Mouse (Mus musculus) hindbrain, embryonic 15.5 days (tissue): ENCODE data around the gene Cpt1a. TPM values are rescaled to one million over a fixed set of nuclear protein-coding genes. Genes with fewer than 3 reads are reported as not detected.

Source experiments
- ATAC-seq: fragments of 200-750 bp; cut with Nextera tagmentation; 2 replicates; pipeline ENCODE4 v1.8.0; 2017; ENCODE audit warnings: low read depth, moderate number of reproducible peaks, moderate TSS enrichment; ENCODE audit not compliant: low FRiP score
- H3K27ac ChIP-seq: fragments of 300-500 bp; sonication (generic); replicated peaks from 2 replicates; pipeline ENCODE4 v1.5.1; 2015; ENCODE audit warnings: mild to moderate bottlenecking, inconsistent platforms
- H3K27me3 ChIP-seq: fragments of 300-500 bp; sonication (generic); 2 replicates; pipeline ENCODE4 v1.6.1; 2015; ENCODE audit warnings: control low read depth, inconsistent platforms
- H3K36me3 ChIP-seq: fragments of 300-500 bp; sonication (generic); 2 replicates; pipeline ENCODE4 v1.6.1; 2015; ENCODE audit warnings: control low read depth, inconsistent platforms
- H3K4me1 ChIP-seq: fragments of 300-500 bp; sonication (generic); replicated peaks from 2 replicates; pipeline ENCODE4 v1.6.1; 2015; ENCODE audit warnings: control low read depth, inconsistent platforms
- H3K4me2 ChIP-seq: fragments of 300-500 bp; sonication (generic); 2 replicates; pipeline ENCODE4 v1.6.1; 2015; ENCODE audit warnings: moderate library complexity, mild to moderate bottlenecking, inconsistent platforms
- H3K4me3 ChIP-seq: fragments of 300-500 bp; sonication (generic); 2 replicates; pipeline ENCODE4 v1.5.1; 2015; ENCODE audit warnings: mild to moderate bottlenecking, inconsistent platforms
- H3K9ac ChIP-seq: fragments of 300-500 bp; sonication (generic); 2 replicates; pipeline ENCODE4 v1.6.1; 2015; ENCODE audit warnings: inconsistent platforms
- H3K9me3 ChIP-seq: fragments of 300-500 bp; sonication (generic); 2 replicates; pipeline ENCODE4 v1.6.1; 2016; ENCODE audit warnings: control low read depth, inconsistent platforms
- WGBS: fragments of 180-500 bp; shearing (Covaris S2); methylation state at CpG from one replicate; pipeline ENCODE4 v1.1.7; 2015; 5-methylcytosine and 5-hydroxymethylcytosine counted together
- microRNA-seq: library from miRNA; unstranded; fragments of <30 nt; microRNA quantifications from one replicate; pipeline ENCODE4, GENCODE M21; 2016
- polyA plus RNA-seq: library from polyadenylated mRNA; unstranded; fragments of >200 nt; fragmentation: Nextera tagmentation; extraction: Ambion mirVana; gene quantifications from 2 replicates; pipeline ENCODE4 v1.2.1, GENCODE M21; 2015

Gene Cpt1a
- polyA plus RNA-seq, 1 experiment from 2014 or later: 17.7 TPM

- ATAC-seq: no peak
- Histone ChIP-seq H3K9me3 (no peaks in the 10 kb centered on the region), H3K27ac (no peak overlapping the region), H3K4me3 (no peak overlapping the region), H3K4me2 (no peak overlapping the region), H3K27me3 (no peaks in the 10 kb centered on the region; the same call in 1 of the 2 replicates), H3K36me3 (no peaks in the 10 kb centered on the region), H3K4me1 (no peaks in the 10 kb centered on the region), H3K9ac (no peak overlapping the region)
- WGBS: 59% methylated on average over 4 of the region's 4 CpGs
These were observed 112.5 kb downstream of the Cpt1a start for GRCm38 (mm10) chr19:3434641-3435040.

Small RNA genes within 50 kb of the gene (microRNA-seq; reads per million reads assigned to microRNA genes)
- gene Mir6984: 1.1 reads per million

Other genes with a start within 250 kb of the Cpt1a start
- 105 and 106 TPM in 2 replicates for gene Mrpl21, start 39.4 kb upstream of the Cpt1a start, polyA plus RNA-seq
- 9.9 and 11.6 TPM in 2 replicates for gene Ighmbp2, start 39.3 kb upstream of the Cpt1a start, polyA plus RNA-seq
- gene Tesmin, start 66.5 kb downstream of the Cpt1a start, polyA plus RNA-seq: 0.43 and 0.66 TPM in 2 replicates
- 23.8 and 24.1 TPM in 2 replicates for gene Gal, start 92.2 kb downstream of the Cpt1a start, polyA plus RNA-seq